Mouse (Mus musculus) thymus, adult 2 months (tissue): ENCODE results near the gene Grid2ip.
A peak's percentile ranks its signal among the peaks of the same experiment; 100 is the strongest.

ENCODE experiments used
- CTCF ChIP-seq: fragments of 200-500 bp; IDR thresholded peaks from 2 replicates; pipeline ENCODE4 v1.5.1; 2012; ENCODE audit warnings: mild to moderate bottlenecking, control low read depth, low read length, moderate library complexity, borderline replicate concordance; ENCODE audit not compliant: control insufficient read depth, poor library complexity, insufficient read depth; ENCODE audit errors: extremely low read depth
- POLR2A ChIP-seq: fragments of 200-500 bp; IDR thresholded peaks from 2 replicates; pipeline ENCODE4 v1.6.1; 2012; ENCODE audit warnings: mild to moderate bottlenecking, low read length, control low read depth, moderate library complexity; ENCODE audit not compliant: control insufficient read depth, poor library complexity, insufficient read depth; ENCODE audit errors: extremely low read depth

- TF ChIP-seq CTCF (peak; percentile 87; the same call in 1 of the 2 replicates), POLR2A (no peak)
Measured at GRCm38 (mm10) chr5:143375242-143375641, 18.1 kb downstream of the Grid2ip start.
